Mouse (Mus musculus): ENCODE results near the gene Tmem132a. TPM values are rescaled to one million over a fixed set of nuclear protein-coding genes. Genes with fewer than 3 reads are reported as not detected.

Tmem132a gene
- polyA plus RNA-seq (2017; shearing (Covaris generic)), result under 1 TPM in 1 of 2 experiments, not detected in 1; 0.89 TPM

DNA sequence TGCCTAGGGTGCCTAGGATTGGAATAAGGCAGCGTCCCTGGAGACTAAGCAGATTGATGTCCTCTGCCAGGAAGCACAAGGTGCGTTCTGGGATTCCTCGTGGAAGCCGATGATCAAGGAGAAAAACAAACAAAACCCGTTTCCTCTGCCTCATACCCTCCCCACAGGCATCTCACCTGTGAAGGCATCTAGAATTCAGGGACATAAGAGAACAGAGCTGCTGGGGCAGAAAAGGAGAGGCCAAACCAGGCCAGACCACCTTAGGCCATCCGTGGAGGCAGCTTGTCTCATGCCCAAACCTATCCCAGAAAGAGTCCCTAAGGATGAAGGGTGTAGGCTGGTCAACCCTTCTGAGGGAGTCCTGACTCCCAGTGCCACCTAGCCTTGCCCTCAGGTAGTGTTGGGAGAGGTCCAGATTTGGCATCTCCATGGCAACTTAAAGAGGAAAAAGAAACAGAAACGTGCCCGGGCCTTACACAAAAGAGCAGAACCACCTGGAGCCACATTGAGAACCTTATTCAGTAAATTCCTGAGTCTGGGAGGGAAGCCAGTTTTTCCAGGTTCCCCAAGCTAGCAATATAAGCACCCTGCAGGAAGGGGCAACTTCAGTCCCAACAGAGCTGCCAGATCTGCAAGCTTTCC, at the start of gene Tmem132a:
Gene Tmem132a (minus strand): TSS at position 55 of the 642 bp plus-strand sequence.
- no peak for ATAC-seq

DNA sequence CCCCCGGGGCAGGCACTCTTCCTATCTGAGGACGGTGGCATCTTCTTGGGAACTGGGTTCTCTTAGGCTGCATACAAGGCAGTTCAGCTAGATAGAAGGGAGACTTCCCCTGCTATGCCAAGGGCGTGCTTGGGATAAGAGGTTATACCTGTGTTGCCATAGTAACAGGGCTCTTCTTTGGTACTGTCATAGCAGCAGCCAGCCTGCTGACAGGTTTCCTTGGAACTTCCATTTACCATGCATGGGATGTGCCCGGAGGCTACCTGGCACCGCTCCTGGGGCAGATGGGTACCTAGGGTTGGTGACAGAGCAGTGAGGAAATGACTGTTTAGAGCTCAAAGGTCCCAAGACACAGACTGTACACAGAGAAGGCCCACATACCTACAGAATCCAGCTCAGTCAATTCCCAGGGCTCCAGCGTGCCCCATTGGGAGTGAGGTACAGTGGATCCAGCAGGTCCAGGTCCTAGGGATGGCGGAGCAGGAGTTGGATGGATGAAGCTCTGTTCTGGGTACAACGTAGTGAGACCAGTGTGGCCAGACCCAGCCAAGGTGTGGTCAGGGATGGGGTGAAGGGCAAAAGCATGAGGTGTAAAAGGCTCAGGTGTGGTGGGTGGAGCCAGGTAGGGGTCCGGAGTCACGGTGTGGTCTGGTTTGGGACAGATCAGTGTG, 48.7 kb upstream of the Tmem132a start:
- ATAC-seq, result no peak

- ATAC-seq, result no peak
Measured at GRCm38 (mm10) chr19:10916506-10916905, 46.8 kb upstream of the Tmem132a start.

DNA sequence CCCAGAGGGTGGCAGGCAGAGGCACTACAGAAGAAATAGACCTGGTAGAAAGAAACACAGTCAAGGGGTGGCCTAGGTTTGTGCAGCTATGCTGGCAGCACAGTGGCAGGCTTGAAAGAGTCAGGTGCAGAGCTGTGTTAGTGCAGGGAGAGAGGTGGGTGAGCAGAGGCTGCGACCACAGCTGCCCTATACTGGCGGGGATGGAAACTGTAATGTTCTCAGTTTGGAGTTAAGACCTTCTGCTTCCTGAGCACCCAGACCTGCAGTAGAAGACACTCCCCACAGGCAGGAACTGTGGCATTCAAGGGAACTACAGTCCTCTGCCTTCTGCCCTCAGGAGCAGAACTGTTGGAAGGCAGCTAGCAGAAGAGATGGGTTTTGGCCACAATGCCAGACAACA, 45.1 kb upstream of the Tmem132a start:
- ATAC-seq, result no peak

- no peak for ATAC-seq
Measured at GRCm38 (mm10) chr19:10914291-10914690, 44.6 kb upstream of the Tmem132a start.

- ATAC-seq, result no peak
Measured at GRCm38 (mm10) chr19:10909087-10909721, 39.5 kb upstream of the Tmem132a start.

GRCm38 (mm10) chr19:10907891-10908290, 38.2 kb upstream of the Tmem132a start:
- ATAC-seq, result peak; percentile 54

- no peak for ATAC-seq
Measured at GRCm38 (mm10) chr19:10905728-10906000, 35.9 kb upstream of the Tmem132a start.

DNA sequence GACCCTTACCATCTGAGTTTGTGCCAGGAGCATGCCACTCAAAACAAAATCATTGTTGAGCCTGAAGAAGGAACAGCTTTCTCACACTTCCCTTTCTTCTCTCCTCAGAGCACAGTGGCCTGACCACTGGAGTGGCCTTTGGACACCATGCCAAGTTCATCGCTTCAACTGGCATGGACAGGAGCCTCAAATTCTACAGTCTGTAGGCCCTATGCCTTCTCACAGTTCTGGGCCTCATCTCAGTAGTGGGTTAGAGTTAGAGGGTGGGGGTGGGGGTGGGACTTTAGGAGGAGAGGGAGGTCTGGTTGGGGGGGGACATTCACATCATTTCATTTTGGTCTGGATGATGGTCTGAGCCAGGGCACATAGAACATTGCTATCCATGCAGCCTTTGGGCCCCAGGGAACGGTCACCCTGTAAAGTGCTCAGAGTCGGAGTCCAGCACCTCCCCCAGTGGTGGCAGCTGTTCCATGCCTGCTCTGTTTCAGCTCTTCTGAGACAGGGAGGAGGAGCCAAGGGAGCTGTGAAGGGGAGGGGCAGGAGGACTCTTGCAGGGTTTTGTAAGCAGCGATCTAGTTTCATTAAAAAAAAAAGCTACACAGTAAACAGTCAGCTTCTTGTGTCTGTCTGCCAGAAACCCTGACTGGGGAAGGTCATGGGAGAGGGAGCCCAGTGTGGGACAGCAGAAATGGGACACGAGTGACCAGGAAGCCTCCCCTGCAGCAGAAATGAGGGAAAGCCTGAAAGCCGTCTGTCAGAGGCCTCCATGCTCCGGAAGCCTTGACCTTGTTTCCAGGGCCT, 35.4 kb upstream of the Tmem132a start:
- ATAC-seq, result no peak

GRCm38 (mm10) chr19:10904512-10904911, 34.8 kb upstream of the Tmem132a start:
- ATAC-seq, result no peak

DNA sequence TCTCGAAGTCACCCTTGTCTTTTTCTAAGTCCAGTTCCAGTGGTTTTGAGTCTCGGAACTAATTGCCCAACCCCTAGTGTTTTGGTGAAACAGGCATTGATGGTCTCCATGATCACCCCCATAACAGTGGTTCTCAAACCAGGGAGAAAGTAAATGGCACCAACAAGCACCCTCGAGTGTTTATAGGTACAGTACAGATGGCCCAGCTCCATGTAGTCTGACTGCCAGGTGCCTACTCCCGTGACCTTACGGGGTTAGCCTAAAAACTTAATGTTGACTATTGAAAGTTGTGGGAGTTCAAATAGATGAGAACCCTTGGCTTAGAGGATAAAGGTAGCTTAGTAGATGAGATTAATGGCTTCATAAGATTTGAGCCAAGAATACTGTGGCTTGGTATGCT, 31.3 kb upstream of the Tmem132a start:
- ATAC-seq, result no peak

DNA sequence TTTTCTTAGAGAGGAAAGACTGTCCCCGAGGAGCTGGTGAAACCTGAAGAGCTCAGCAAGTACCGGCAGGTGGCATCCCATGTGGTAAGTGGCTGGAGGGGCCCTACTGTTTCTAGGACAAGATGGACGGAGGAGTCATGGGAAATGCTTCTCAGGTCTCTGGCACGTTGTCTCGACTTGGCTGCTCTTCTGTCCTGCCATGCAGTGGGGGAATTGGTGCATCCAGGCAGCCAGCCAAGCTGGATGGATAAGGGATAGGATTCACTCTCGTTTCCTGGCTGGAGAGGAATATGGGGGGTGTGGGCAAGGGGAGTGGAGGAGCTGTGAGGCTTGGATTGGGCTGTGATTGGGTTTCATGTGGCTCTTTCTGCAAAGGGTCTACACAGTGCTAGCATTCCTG, 30.6 kb upstream of the Tmem132a start:
- no peak for ATAC-seq

- ATAC-seq, result no peak
Measured at GRCm38 (mm10) chr19:10897491-10897890, 27.8 kb upstream of the Tmem132a start.

GRCm38 (mm10) chr19:10896849-10897248, 27.1 kb upstream of the Tmem132a start:
- no peak for ATAC-seq

DNA sequence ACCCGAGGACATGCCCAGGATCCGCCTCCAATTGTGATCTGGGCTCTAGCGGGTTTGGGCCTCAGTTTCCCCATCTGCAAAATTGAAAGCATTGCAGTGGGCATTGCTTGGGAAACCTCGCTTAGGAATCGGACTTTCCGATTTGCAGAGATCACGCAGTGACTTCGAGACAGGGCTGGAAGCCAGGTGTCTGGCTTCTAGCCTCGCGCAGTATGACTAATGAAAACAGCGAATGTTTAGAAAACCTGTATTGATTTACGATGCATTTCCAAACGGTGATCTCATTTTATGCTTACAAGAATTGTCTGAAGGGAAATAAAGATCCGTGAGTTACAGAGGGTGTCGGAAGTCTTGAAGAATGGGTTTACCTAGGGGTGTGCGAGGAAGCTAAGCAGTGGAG, 26.0 kb upstream of the Tmem132a start:
- ATAC-seq, result no peak

- ATAC-seq, result peak; percentile 99
Measured at GRCm38 (mm10) chr19:10895016-10895528, 25.3 kb upstream of the Tmem132a start, which contains the start of gene Prpf19. Prpf19 (plus strand) TSS chr19:10895231.

GRCm38 (mm10) chr19:10892201-10892600, 22.5 kb upstream of the Tmem132a start:
- no peak for ATAC-seq

GRCm38 (mm10) chr19:10881426-10882154, 11.8 kb upstream of the Tmem132a start, which contains the start of gene Tmem109:
Tmem109 (minus strand) TSS chr19:10882001.
- ATAC-seq, result peak; percentile 79

GRCm38 (mm10) chr19:10880975-10881425, 11.3 kb upstream of the Tmem132a start:
- ATAC-seq, result no peak

- ATAC-seq, result peak; percentile 67
Measured at GRCm38 (mm10) chr19:10880085-10880974, 10.6 kb upstream of the Tmem132a start.
